Mouse (Mus musculus): ENCODE measurements around the gene Tcf3.
A peak's percentile ranks its signal among the peaks of the same experiment; 100 is the strongest.

Tcf3 gene

GRCm38 (mm10) chr10:80406684-80407501, 26.6 kb downstream of the Tcf3 start, which contains the start of gene Uqcr11:
Gene Uqcr11 (minus strand): TSS chr10:80406830.
- peak; percentile 95 for DNase-seq

- peak; percentile 58 for DNase-seq
Measured at GRCm38 (mm10) chr10:80405481-80406173, 27.8 kb downstream of the Tcf3 start.

GRCm38 (mm10) chr10:80403044-80403692, 30.3 kb downstream of the Tcf3 start:
- peak; percentile 63 for DNase-seq

GRCm38 (mm10) chr10:80400704-80401161, 32.7 kb downstream of the Tcf3 start:
- no peak for DNase-seq

- DNase-seq: peak; percentile 60
Measured at GRCm38 (mm10) chr10:80399973-80400703, 33.3 kb downstream of the Tcf3 start.

- peak; percentile 100 for DNase-seq
Measured at GRCm38 (mm10) chr10:80399191-80399972, 34.1 kb downstream of the Tcf3 start, which contains the start of gene Mbd3. Gene Mbd3 (minus strand): TSS chr10:80399550.

- peak; percentile 99 for DNase-seq
Measured at GRCm38 (mm10) chr10:80398719-80399190, 34.7 kb downstream of the Tcf3 start.

GRCm38 (mm10) chr10:80398174-80398535, 35.3 kb downstream of the Tcf3 start:
- DNase-seq: no peak

GRCm38 (mm10) chr10:80397524-80398173, 35.8 kb downstream of the Tcf3 start:
- peak; percentile 66 for DNase-seq

GRCm38 (mm10) chr10:80396822-80397523, 36.5 kb downstream of the Tcf3 start:
- peak; percentile 54 for DNase-seq

- peak; percentile 56 for DNase-seq
Measured at GRCm38 (mm10) chr10:80395025-80395627, 38.3 kb downstream of the Tcf3 start.

GRCm38 (mm10) chr10:80392687-80393086, 40.8 kb downstream of the Tcf3 start:
- DNase-seq: peak; percentile 52

- no peak for DNase-seq
Measured at GRCm38 (mm10) chr10:80390697-80391096, 42.8 kb downstream of the Tcf3 start.

- DNase-seq: peak; percentile 58
Measured at GRCm38 (mm10) chr10:80389185-80389708, 44.2 kb downstream of the Tcf3 start.

- DNase-seq: peak; percentile 54
Measured at GRCm38 (mm10) chr10:80388731-80389130, 44.7 kb downstream of the Tcf3 start.

GRCm38 (mm10) chr10:80387522-80387959, 45.9 kb downstream of the Tcf3 start, which contains the start of gene Mex3d:
Gene Mex3d (minus strand): TSS chr10:80387659.
- DNase-seq: peak; percentile 82

GRCm38 (mm10) chr10:80386735-80387471, 46.5 kb downstream of the Tcf3 start:
- DNase-seq: no peak

GRCm38 (mm10) chr10:80385811-80386734, 47.4 kb downstream of the Tcf3 start:
- no peak for DNase-seq
